Mouse (Mus musculus) myocyte (in vitro differentiated cells): ENCODE results near the gene Arid1b. TPM values are rescaled to one million over a fixed set of nuclear protein-coding genes. Genes with fewer than 3 reads are reported as not detected.

Source experiments
- H3K27me3 ChIP-seq: one replicate; pipeline ENCODE4 v1.6.1; 2011; ENCODE audit not compliant: control insufficient read depth, insufficient read depth, insufficient read length
- H3K36me3 ChIP-seq: one replicate; pipeline ENCODE4 v1.6.1; 2011; ENCODE audit not compliant: control insufficient read depth, insufficient read depth
- H3K4me2 ChIP-seq: one replicate; pipeline ENCODE4 v1.6.1; 2011; ENCODE audit warnings: low read depth, control low read depth
- H3K4me3 ChIP-seq: one replicate; pipeline ENCODE4 v1.5.1; 2011; ENCODE audit warnings: mild to moderate bottlenecking, control low read depth, moderate library complexity
- H3K79me2 ChIP-seq: one replicate; pipeline ENCODE4 v1.6.1; 2011; ENCODE audit not compliant: control insufficient read depth, insufficient read depth
- H3ac ChIP-seq: one replicate; pipeline ENCODE4 v1.6.1; 2011; ENCODE audit not compliant: control insufficient read depth, insufficient read length
- CEBPB ChIP-seq: IDR thresholded peaks from 2 replicates; pipeline ENCODE4 v1.6.1; 2011; ENCODE audit warnings: mild to moderate bottlenecking, moderate library complexity; ENCODE audit not compliant: poor library complexity, insufficient read depth, severe bottlenecking
- E2F4 ChIP-seq: IDR thresholded peaks from one replicate; pipeline ENCODE4 v1.6.1; 2011; ENCODE audit warnings: mild to moderate bottlenecking, control low read depth, moderate library complexity; ENCODE audit not compliant: insufficient read depth
- MAX ChIP-seq: IDR thresholded peaks from one replicate; pipeline ENCODE4 v1.6.1; 2011; ENCODE audit warnings: low read depth, mild to moderate bottlenecking, control low read depth
- MYOD1 ChIP-seq, 3 experiments: IDR thresholded peaks; one replicate each; pipeline ENCODE4 v1.6.1; 2011; ENCODE audit warnings: control low read depth in 2 of 3, low read depth in 2 of 3, mild to moderate bottlenecking in 2 of 3, moderate library complexity in 1 of 3; ENCODE audit not compliant: insufficient read length in 2 of 3, control insufficient read depth in 1 of 3
- MYOG ChIP-seq, 3 experiments: IDR thresholded peaks; one replicate each; pipeline ENCODE4 v1.6.1; 2011; ENCODE audit warnings: control low read depth in 2 of 3, low read depth in 2 of 3, mild to moderate bottlenecking in 2 of 3; ENCODE audit not compliant: insufficient read length in 2 of 3, control insufficient read depth in 1 of 3, insufficient read depth in 1 of 3
- POLR2A ChIP-seq: IDR thresholded peaks from one replicate; pipeline ENCODE4 v1.6.1; 2011; ENCODE audit warnings: low read depth, mild to moderate bottlenecking, control low read depth, moderate library complexity; ENCODE audit not compliant: insufficient read length
- POLR2AphosphoS2 ChIP-seq: IDR thresholded peaks from one replicate; pipeline ENCODE4 v1.6.1; 2011; ENCODE audit warnings: low read depth, control low read depth; ENCODE audit not compliant: insufficient read length
- REST ChIP-seq: IDR thresholded peaks from one replicate; pipeline ENCODE4 v1.6.1; 2011; ENCODE audit warnings: mild to moderate bottlenecking, control low read depth, moderate library complexity; ENCODE audit not compliant: insufficient read depth, insufficient read length
- SRF ChIP-seq: IDR thresholded peaks from one replicate; pipeline ENCODE4 v1.6.1; 2011; ENCODE audit warnings: low read depth; ENCODE audit not compliant: control insufficient read depth, insufficient read length
- TCF12 ChIP-seq: IDR thresholded peaks from one replicate; pipeline ENCODE4 v1.6.1; 2011; ENCODE audit warnings: mild to moderate bottlenecking, control low read depth; ENCODE audit not compliant: poor library complexity, insufficient read depth, severe bottlenecking
- TCF3 ChIP-seq: IDR thresholded peaks from one replicate; pipeline ENCODE4 v1.6.1; 2011; ENCODE audit warnings: low read depth, control low read depth; ENCODE audit not compliant: insufficient read length
- USF1 ChIP-seq: IDR thresholded peaks from one replicate; pipeline ENCODE4 v1.6.1; 2011; ENCODE audit warnings: low read depth, mild to moderate bottlenecking, control low read depth, moderate library complexity
- polyA plus RNA-seq: library from polyadenylated mRNA; unstranded; fragments of >200 nt; fragmentation: generic; extraction: Trizol; gene quantifications from one replicate; pipeline ENCODE4 v1.2.1, GENCODE M21; 2012; ENCODE audit warnings: missing spikeins

The Arid1b gene
- polyA plus RNA-seq, 1 experiment, result 10.9 TPM

- Histone ChIP-seq H3ac (no peak overlapping the region), H3K27me3 (peaks cover 5% of the 10 kb centered on the region), H3K4me3 (no peak overlapping the region), H3K4me2 (no peak overlapping the region), H3K79me2 (no peaks in the 10 kb centered on the region), H3K36me3 (no peaks in the 10 kb centered on the region)
- no peak for TF ChIP-seq POLR2A
- TF ChIP-seq MYOD1 (IDR thresholded peaks at IDR 0.05; ENCODE audit: control insufficient read depth in 1 of 3, insufficient read length in 2 of 3, low read depth in 2 of 3), result no peak
- no peak for TF ChIP-seq E2F4
- no peak for TF ChIP-seq USF1
- TF ChIP-seq MAX, result no peak
- TF ChIP-seq REST, result no peak
- no peak for TF ChIP-seq MYOG (IDR thresholded peaks at IDR 0.05; ENCODE audit: control insufficient read depth in 1 of 3, insufficient read depth in 1 of 3, insufficient read length in 2 of 3, low read depth in 2 of 3)
- no peak for TF ChIP-seq SRF
- no peak for TF ChIP-seq TCF12
- TF ChIP-seq POLR2AphosphoS2, result no peak
- TF ChIP-seq CEBPB, result no peak
- TF ChIP-seq TCF3, result no peak
Observed at GRCm38 (mm10) chr17:4984691-4985090, 9.4 kb upstream of the Arid1b start.

GRCm38 (mm10) chr17:4990911-4991560 is 3.1 kb upstream of the Arid1b start:
- no peaks in the 10 kb centered on the region for H3K27me3 ChIP-seq
- TF ChIP-seq TCF12 (no peak), CEBPB (no peak), MYOG (IDR thresholded peaks at IDR 0.05; ENCODE audit: control insufficient read depth in 1 of 3, insufficient read depth in 1 of 3, insufficient read length in 2 of 3, low read depth in 2 of 3) (no peak), TCF3 (no peak), POLR2A (no peak), POLR2AphosphoS2 (no peak), SRF (no peak), REST (no peak)
- H3K79me2 ChIP-seq, result no peaks in the 10 kb centered on the region
- no peak overlapping the region for H3K4me3 ChIP-seq
- no peak overlapping the region for H3K4me2 ChIP-seq
- H3K36me3 ChIP-seq, result no peaks in the 10 kb centered on the region
- H3ac ChIP-seq, result no peak overlapping the region

- H3K27me3 ChIP-seq, result no peaks in the 10 kb centered on the region
- H3ac ChIP-seq, result no peak overlapping the region
- H3K4me2 ChIP-seq, result no peak overlapping the region
- H3K36me3 ChIP-seq, result no peaks in the 10 kb centered on the region
- TF ChIP-seq E2F4 (no peak), POLR2AphosphoS2 (no peak), MYOD1 (IDR thresholded peaks at IDR 0.05; ENCODE audit: control insufficient read depth in 1 of 3, insufficient read length in 2 of 3, low read depth in 2 of 3) (no peak), MYOG (IDR thresholded peaks at IDR 0.05; ENCODE audit: control insufficient read depth in 1 of 3, insufficient read depth in 1 of 3, insufficient read length in 2 of 3, low read depth in 2 of 3) (no peak), SRF (no peak), REST (no peak)
- H3K4me3 ChIP-seq, result no peak overlapping the region
- peaks cover under 1% of the 10 kb centered on the region for H3K79me2 ChIP-seq
Observed at GRCm38 (mm10) chr17:4991600-4991999, 2.5 kb upstream of the Arid1b start.

- H3ac ChIP-seq, result peak overlapping the region; percentile 82
- H3K4me2 ChIP-seq, result peak overlapping the region; percentile 95
- no peaks in the 10 kb centered on the region for H3K36me3 ChIP-seq
- no peaks in the 10 kb centered on the region for H3K27me3 ChIP-seq
- peak overlapping the region; percentile 56 for H3K4me3 ChIP-seq
- TF ChIP-seq TCF12, result no peak
- no peak for TF ChIP-seq MYOD1 (IDR thresholded peaks at IDR 0.05; ENCODE audit: control insufficient read depth in 1 of 3, insufficient read length in 2 of 3, low read depth in 2 of 3)
- TF ChIP-seq USF1, result no peak
- no peak for TF ChIP-seq POLR2AphosphoS2
- TF ChIP-seq MAX, result no peak
- TF ChIP-seq CEBPB, result no peak
- TF ChIP-seq E2F4, result no peak
- TF ChIP-seq REST, result no peak
- TF ChIP-seq TCF3, result no peak
- no peak for TF ChIP-seq SRF
- TF ChIP-seq MYOG (IDR thresholded peaks at IDR 0.05; ENCODE audit: control insufficient read depth in 1 of 3, insufficient read depth in 1 of 3, insufficient read length in 2 of 3, low read depth in 2 of 3), result no peak
- no peak for TF ChIP-seq POLR2A
- H3K79me2 ChIP-seq, result peaks cover 19% of the 10 kb centered on the region
Observed at GRCm38 (mm10) chr17:4993497-4993839, 664 bp upstream of the Arid1b start.

- Histone ChIP-seq H3K79me2 (peaks cover 29% of the 10 kb centered on the region), H3K27me3 (no peaks in the 10 kb centered on the region), H3K4me3 (peak overlapping the region; percentile 56), H3K36me3 (no peaks in the 10 kb centered on the region), H3ac (peak overlapping the region; percentile 82), H3K4me2 (peak overlapping the region; percentile 95)
- TF ChIP-seq TCF3 (no peak), MYOG (IDR thresholded peaks at IDR 0.05; ENCODE audit: control insufficient read depth in 1 of 3, insufficient read depth in 1 of 3, insufficient read length in 2 of 3, low read depth in 2 of 3) (no peak), REST (no peak), POLR2A (peak; percentile 30)
Observed at GRCm38 (mm10) chr17:4994504-4994812, 326 bp downstream of the Arid1b start.
